Mouse (Mus musculus) intestine, embryonic 14.5 days (tissue): ENCODE measurements around the gene Hyls1. TPM values are rescaled to one million over a fixed set of nuclear protein-coding genes. Genes with fewer than 3 reads are reported as not detected.

ENCODE experiments used
- ATAC-seq: fragments of 200-750 bp; cut with Nextera tagmentation; replicated peaks from 2 replicates; pipeline ENCODE4 v1.8.0; 2017; ENCODE audit warnings: low read depth, moderate number of reproducible peaks, moderate TSS enrichment, moderate library complexity; ENCODE audit not compliant: low FRiP score, low TSS enrichment
- DNase-seq: peaks from one replicate; pipeline ENCODE4 v3.0.0-alpha.2; 2018; ENCODE audit warnings: low spot score
- H3K27ac ChIP-seq: fragments of 300-500 bp; sonication (generic); 2 replicates; pipeline ENCODE4 v1.5.1; 2014; ENCODE audit warnings: low read depth, mild to moderate bottlenecking, control low read depth
- H3K27me3 ChIP-seq: fragments of 300-500 bp; sonication (generic); replicated peaks from 2 replicates; pipeline ENCODE4 v1.6.1; 2014; ENCODE audit warnings: low read length, control low read depth; ENCODE audit not compliant: control insufficient read depth, insufficient read depth
- H3K36me3 ChIP-seq: fragments of 300-500 bp; sonication (generic); 2 replicates; pipeline ENCODE4 v1.6.1; 2014; ENCODE audit warnings: low read length, control low read depth; ENCODE audit not compliant: control insufficient read depth, insufficient read depth
- H3K4me1 ChIP-seq: fragments of 300-500 bp; sonication (generic); replicated peaks from 2 replicates; pipeline ENCODE4 v1.6.1; 2014; ENCODE audit warnings: low read length, control low read depth, mixed read lengths; ENCODE audit not compliant: control insufficient read depth, insufficient read depth
- H3K4me2 ChIP-seq: fragments of 300-500 bp; sonication (generic); 2 replicates; pipeline ENCODE4 v1.6.1; 2014; ENCODE audit warnings: low read length
- H3K4me3 ChIP-seq: fragments of 300-500 bp; sonication (generic); 2 replicates; pipeline ENCODE4 v1.5.1; 2014; ENCODE audit warnings: low read depth, low read length, control low read depth, mixed read lengths
- H3K9ac ChIP-seq: fragments of 300-500 bp; sonication (generic); 2 replicates; pipeline ENCODE4 v1.6.1; 2014; ENCODE audit warnings: mild to moderate bottlenecking, low read length
- H3K9me3 ChIP-seq: fragments of 300-500 bp; sonication (generic); 2 replicates; pipeline ENCODE4 v1.6.1; 2016; ENCODE audit warnings: low read length, control low read depth; ENCODE audit not compliant: control insufficient read depth
- WGBS: fragments of 180-500 bp; shearing (Covaris S2); extraction: QIAGEN DNeasy Blood & Tissue Kit; methylation state at CpG from one replicate; pipeline ENCODE4 v1.1.7; 2014; 5-methylcytosine and 5-hydroxymethylcytosine counted together
- polyA plus RNA-seq: library from polyadenylated mRNA; unstranded; fragments of >200 nt; fragmentation: Nextera tagmentation; extraction: Ambion mirVana; gene quantifications from 2 replicates; pipeline ENCODE4 v1.2.1, GENCODE M21; 2014

The Hyls1 gene
- polyA plus RNA-seq, 1 experiment from 2014 or later: 14.6 TPM

DNA sequence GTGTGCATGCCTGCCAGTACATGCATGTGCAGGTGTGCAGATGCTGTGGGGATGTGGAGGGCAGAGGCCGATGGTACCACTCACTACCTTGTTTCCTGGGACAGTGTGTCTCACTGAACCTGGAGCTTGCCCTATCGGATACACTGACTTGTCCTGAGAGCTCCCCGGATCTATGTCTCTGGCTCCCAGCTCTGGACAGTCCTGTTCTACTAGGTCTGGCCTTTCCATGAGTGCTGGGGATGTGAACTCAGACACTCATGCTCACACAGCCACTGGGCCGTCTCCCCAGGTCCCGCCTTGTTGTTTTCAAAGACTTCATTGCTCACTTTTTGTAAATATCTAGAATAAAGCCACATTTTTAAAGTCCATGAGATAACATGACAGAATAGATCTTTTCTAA, 29.2 kb downstream of the Hyls1 start:
- H3K27me3 ChIP-seq: no peaks in the 10 kb centered on the region
- no peaks in the 10 kb centered on the region for H3K4me1 ChIP-seq
- ATAC-seq: peak; percentile 45; the same call in 1 of the 2 replicates
- DNase-seq: no peak
- H3K9ac ChIP-seq: no peak overlapping the region
- no peak overlapping the region for H3K4me2 ChIP-seq
- WGBS: 86% methylated on average over 5 of the region's 5 CpGs
- no peaks in the 10 kb centered on the region for H3K36me3 ChIP-seq
- no peak overlapping the region for H3K27ac ChIP-seq
- no peak overlapping the region for H3K4me3 ChIP-seq
- H3K9me3 ChIP-seq: no peaks in the 10 kb centered on the region

DNA sequence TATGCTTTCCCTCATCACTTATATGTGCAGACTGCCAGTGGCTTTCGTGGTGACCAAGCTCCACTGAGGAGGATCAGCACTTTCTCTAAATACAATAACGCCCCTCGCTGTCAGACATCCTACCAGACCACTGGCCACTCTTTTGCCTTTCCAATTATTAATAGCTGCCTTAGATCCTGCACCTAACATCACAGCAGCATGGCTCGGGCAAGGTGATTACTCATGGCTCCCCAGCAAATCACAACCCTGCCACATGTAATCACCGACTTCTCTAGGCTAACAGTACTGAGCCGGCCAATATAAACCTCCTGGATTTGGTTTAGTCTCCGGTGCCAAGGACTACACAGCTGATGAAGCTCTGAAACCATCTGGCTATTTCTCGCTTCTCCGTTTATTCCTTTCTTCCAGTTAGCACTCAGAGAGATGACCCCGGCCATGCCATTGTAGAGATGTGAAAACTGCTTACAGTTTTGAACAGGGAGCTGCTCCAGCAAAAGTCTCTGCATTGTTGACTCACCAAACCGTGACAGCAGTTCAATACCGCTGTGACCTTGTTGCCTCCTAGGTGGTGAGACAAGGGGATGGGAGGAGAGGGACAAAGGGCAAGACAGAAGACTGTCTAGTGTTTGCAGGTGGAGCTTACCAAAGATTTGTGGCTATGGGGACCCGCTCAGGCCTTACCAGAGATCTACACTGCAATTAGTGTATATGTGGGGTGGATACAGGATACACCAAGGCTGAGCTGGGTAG, 31.0 kb downstream of the Hyls1 start:
- no peak for ATAC-seq

DNA sequence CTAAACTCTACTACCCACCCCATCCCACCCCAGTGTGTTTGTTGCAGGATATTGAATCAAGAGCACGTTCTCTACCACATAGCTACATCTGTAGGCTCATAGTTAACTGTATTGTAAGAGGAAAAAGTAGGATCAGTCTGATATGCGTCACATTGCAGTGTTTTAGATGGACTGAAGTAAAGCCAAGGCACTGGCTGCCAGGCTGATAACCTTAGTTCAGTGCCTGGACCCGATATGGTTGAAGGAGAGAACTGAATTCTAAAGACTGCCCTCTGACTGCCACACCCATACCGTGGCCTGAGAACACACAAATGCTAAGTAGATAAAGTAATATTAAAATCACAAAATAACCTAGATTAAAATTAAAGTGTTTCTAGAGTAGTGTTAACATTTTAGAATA, 34.3 kb downstream of the Hyls1 start:
- H3K9me3 ChIP-seq: no peaks in the 10 kb centered on the region
- H3K36me3 ChIP-seq: no peaks in the 10 kb centered on the region
- DNase-seq: no peak
- ATAC-seq: no peak
- WGBS: 81% methylated on average over 4 of the region's 4 CpGs
- no peak overlapping the region for H3K9ac ChIP-seq
- no peaks in the 10 kb centered on the region for H3K27me3 ChIP-seq
- H3K27ac ChIP-seq: no peak overlapping the region
- H3K4me1 ChIP-seq: no peaks in the 10 kb centered on the region
- H3K4me2 ChIP-seq: no peak overlapping the region
- no peak overlapping the region for H3K4me3 ChIP-seq

More for the DNA sequence above, 31.0 kb downstream of the Hyls1 start:
- 74% methylated on average over 13 of the region's 13 CpGs for WGBS
- Histone ChIP-seq H3K9me3 (no peaks in the 10 kb centered on the region), H3K9ac (no peak overlapping the region), H3K27me3 (no peaks in the 10 kb centered on the region), H3K4me1 (no peaks in the 10 kb centered on the region), H3K4me2 (no peak overlapping the region), H3K36me3 (no peaks in the 10 kb centered on the region), H3K27ac (no peak overlapping the region), H3K4me3 (no peak overlapping the region)
- DNase-seq: no peak

DNA sequence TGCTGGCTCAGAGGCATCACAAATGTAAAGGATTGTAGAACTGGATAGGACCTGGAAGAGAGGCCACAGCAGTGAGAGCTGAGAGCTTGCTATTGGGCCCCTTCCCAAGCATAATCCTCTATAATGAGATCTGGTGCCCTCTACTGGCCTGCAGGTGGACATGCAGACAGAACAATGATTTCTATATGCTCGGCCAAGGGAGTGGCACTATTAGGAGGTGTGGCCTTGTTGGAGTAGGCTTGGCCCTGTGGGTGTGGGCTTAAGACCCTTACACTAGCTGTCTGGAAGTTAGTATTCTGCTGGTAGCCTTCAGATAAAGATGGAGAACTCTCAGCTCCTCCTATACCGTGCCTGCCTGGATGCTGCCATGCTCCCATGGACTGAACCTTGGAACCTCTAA, 35.1 kb downstream of the Hyls1 start:
- H3K27me3 ChIP-seq: no peaks in the 10 kb centered on the region
- no peak overlapping the region for H3K4me2 ChIP-seq
- ATAC-seq: peak; percentile 87
- no peaks in the 10 kb centered on the region for H3K9me3 ChIP-seq
- WGBS: 12% methylated on average over 2 of the region's 2 CpGs
- H3K4me3 ChIP-seq: no peak overlapping the region
- H3K9ac ChIP-seq: no peak overlapping the region
- peak; percentile 72 for DNase-seq
- no peaks in the 10 kb centered on the region for H3K36me3 ChIP-seq
- no peaks in the 10 kb centered on the region for H3K4me1 ChIP-seq
- no peak overlapping the region for H3K27ac ChIP-seq

DNA sequence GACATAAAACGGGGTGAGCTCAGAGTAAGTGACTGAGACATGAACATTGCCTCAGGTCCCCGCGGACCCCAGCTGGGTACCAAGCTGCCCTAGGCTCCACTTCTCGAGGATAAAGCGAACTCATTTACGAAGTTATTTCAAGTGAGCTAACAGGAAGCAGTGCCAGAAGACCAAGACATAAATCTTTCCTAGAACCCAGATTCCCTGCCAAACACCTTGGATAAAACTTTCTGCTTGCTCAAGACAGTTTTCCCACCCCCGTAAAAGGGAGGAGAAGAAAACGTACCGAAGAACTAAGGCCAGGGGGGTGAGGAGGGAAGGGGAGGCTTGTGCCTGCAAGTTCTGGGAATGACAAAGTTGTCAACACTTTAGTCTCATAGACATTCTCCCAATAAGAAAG, 36.9 kb downstream of the Hyls1 start:
- H3K27ac ChIP-seq: no peak overlapping the region
- H3K36me3 ChIP-seq: no peaks in the 10 kb centered on the region
- no peak overlapping the region for H3K4me3 ChIP-seq
- H3K9ac ChIP-seq: no peak overlapping the region
- WGBS: 45% methylated on average over 9 of the region's 9 CpGs
- H3K4me2 ChIP-seq: no peak overlapping the region
- no peak for DNase-seq
- H3K27me3 ChIP-seq: no peaks in the 10 kb centered on the region
- H3K9me3 ChIP-seq: no peaks in the 10 kb centered on the region
- H3K4me1 ChIP-seq: peaks cover 3% of the 10 kb centered on the region; the same call in 1 of the 2 replicates
- ATAC-seq: no peak

DNA sequence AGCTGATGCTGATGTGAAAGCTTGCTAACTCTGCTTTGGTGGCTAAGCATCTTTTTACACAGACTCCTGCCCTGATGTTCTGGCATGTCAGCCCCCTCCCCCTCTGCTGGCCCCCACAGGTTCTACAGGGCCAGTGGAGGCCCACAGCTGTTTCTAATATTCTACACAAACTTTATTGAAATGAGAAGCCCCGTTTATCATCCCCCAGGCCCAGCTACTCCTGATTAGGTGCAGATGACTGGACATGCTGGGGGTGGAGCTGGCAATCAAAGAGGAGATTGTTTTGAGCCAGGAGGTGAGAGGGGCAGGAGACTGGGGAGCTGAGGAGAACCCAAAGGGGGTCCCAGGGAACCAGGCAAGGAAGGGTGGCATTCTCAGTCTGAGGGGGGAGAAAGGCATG, 40.4 kb downstream of the Hyls1 start:
- WGBS: 19% methylated on average over 1 of the region's 1 CpGs
- no peak overlapping the region for H3K9ac ChIP-seq
- no peak for ATAC-seq
- H3K4me1 ChIP-seq: peaks cover 3% of the 10 kb centered on the region; the same call in 1 of the 2 replicates
- H3K4me3 ChIP-seq: no peak overlapping the region
- H3K36me3 ChIP-seq: no peaks in the 10 kb centered on the region
- no peaks in the 10 kb centered on the region for H3K27me3 ChIP-seq
- no peak for DNase-seq
- no peak overlapping the region for H3K27ac ChIP-seq
- H3K4me2 ChIP-seq: no peak overlapping the region
- H3K9me3 ChIP-seq: no peaks in the 10 kb centered on the region

DNA sequence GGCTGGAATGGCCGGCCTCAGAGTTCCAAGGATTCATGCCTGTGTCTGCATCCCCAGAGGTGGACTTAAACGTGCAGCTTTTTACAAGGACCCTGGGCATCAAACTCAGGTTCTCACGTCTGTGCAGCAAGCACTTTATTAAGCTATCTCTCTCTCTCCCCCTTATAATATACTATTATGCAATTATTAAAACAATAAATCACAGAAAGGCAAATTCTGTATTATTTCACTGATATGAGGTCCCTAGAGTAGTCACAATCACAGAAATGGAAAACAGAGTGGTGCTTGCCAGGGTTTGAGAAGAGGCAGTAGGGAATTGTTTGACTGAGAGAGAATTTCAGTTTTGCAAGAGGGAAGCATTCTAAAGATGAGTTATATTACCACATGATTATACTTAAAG, 41.1 kb downstream of the Hyls1 start:
- 61% methylated on average over 3 of the region's 3 CpGs for WGBS
- no peak for ATAC-seq

DNA sequence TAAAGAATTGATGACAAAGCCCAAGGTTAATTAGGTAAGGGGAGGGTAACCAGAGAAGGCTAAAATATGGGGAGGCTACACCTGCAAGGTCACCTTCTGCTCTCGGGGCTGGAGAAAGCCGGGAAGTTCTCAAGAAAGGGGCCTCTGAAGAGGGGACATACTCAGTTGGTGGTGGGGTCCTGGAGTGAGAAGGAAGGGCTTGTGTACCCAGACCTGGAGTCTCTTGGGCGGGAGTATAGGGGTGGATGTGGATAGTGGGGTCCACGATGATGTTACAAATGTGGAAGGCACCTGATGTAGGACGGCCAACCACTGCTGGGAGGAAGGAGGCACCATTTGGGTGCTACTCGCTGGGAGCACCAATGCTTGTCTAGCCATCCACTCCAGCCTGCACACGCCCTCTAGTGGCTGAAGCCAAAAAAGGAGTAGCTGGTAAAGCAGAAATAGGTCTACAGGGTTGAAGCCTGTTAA, 46.2 kb downstream of the Hyls1 start:
- Histone ChIP-seq H3K4me3 (no peak overlapping the region), H3K36me3 (no peaks in the 10 kb centered on the region), H3K9me3 (no peaks in the 10 kb centered on the region), H3K27ac (peak overlapping the region; percentile 62), H3K4me2 (peak overlapping the region; percentile 1; the same call in 1 of the 2 replicates), H3K4me1 (peaks cover 9% of the 10 kb centered on the region), H3K27me3 (no peaks in the 10 kb centered on the region), H3K9ac (no peak overlapping the region)
- WGBS: 22% methylated on average over 7 of the region's 7 CpGs
- ATAC-seq (peak; percentile 77), DNase-seq (peak; percentile 81)

More for the DNA sequence above, 41.1 kb downstream of the Hyls1 start:
- no peak overlapping the region for H3K9ac ChIP-seq
- H3K36me3 ChIP-seq: no peaks in the 10 kb centered on the region
- no peak overlapping the region for H3K4me2 ChIP-seq
- H3K27ac ChIP-seq: no peak overlapping the region
- H3K9me3 ChIP-seq: no peaks in the 10 kb centered on the region
- DNase-seq: no peak
- no peak overlapping the region for H3K4me3 ChIP-seq
- peaks cover 7% of the 10 kb centered on the region; the same call in 1 of the 2 replicates for H3K4me1 ChIP-seq
- H3K27me3 ChIP-seq: no peaks in the 10 kb centered on the region

DNA sequence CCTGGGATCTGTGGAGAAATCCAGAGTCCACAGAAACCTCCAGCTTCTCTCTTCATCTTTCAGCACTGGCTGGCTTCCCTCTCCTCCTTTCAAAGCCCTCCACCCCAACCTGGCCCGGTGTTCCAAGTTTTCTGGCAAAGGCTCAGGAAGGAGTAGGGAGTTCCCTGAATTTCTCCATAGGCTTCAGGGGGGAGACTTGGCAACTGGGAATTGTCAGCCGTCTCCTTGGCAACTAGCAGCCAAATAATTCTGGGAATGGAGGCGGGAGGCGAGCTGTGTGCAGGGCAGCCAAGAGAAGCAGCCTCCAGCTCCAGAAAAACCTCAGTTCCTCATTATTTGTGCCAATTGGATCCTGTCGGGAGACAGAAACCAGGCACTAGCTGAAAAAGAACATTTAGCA, 46.7 kb downstream of the Hyls1 start:
- ATAC-seq: peak; percentile 78

More for the DNA sequence above, 46.7 kb downstream of the Hyls1 start:
- WGBS: 30% methylated on average over 5 of the region's 5 CpGs
- DNase-seq: peak; percentile 72
- Histone ChIP-seq H3K9me3 (no peaks in the 10 kb centered on the region), H3K4me2 (no peak overlapping the region), H3K4me1 (peaks cover 9% of the 10 kb centered on the region), H3K4me3 (no peak overlapping the region), H3K27me3 (no peaks in the 10 kb centered on the region), H3K9ac (no peak overlapping the region), H3K27ac (peak overlapping the region; percentile 62), H3K36me3 (no peaks in the 10 kb centered on the region)
